Mouse (Mus musculus): ENCODE measurements around the gene Sdk1. TPM values are rescaled to one million over a fixed set of nuclear protein-coding genes. Genes with fewer than 3 reads are reported as not detected.

Sdk1 gene
- polyA plus RNA-seq, 1 experiment = 0.55 TPM

DNA sequence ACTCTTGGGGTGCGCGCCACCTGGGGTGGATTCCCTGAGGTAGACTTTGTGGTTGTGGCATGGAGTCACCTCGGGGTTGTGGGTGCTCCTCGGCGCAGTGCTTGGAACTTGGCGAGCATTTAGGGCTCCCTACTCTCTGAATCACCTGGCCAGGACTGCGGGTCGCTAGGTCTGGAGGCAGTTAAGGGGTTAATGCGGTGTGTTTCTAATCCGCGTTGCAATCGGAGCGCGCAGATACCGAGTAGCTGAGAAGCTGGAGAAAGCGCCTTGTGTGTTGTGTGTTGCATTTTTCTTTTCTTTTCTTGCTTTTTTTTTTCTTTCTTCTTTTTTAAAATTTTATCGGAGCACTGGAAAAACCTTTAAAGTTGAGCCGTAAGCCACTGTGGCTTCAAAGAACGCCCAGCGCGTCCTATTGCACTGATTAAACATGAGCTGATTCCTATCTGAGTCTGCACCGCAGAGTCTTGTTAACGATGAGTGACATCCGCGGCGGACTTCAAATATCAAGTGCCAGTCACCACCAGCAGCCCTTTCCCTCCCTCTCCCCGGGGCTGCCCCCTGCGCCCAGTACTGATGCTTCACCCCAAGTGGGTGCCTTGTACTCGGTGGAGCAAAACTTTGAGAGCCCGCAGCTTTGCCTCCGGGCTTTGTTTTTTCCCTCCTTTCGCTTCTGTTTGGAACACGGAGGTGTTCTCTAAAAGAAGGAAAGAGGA, 2.1 kb downstream of the Sdk1 start:
- Histone ChIP-seq H3K27ac (ENCODE audit: insufficient read depth, low read depth, low read length) (no peak overlapping the region), H3K4me3 (ENCODE audit: insufficient read depth, low read length) (no peak overlapping the region; the same call in 1 of the 2 replicates), H3K4me1 (ENCODE audit: control insufficient read depth, insufficient read depth, low read length) (no peaks in the 10 kb centered on the region)
- TF ChIP-seq CTCF (IDR thresholded peaks at IDR 0.05; ENCODE audit: low read depth, low read length) (no peak), POLR2A (IDR thresholded peaks at IDR 0.05; ENCODE audit: borderline replicate concordance, low read depth, low read length) (no peak)

DNA sequence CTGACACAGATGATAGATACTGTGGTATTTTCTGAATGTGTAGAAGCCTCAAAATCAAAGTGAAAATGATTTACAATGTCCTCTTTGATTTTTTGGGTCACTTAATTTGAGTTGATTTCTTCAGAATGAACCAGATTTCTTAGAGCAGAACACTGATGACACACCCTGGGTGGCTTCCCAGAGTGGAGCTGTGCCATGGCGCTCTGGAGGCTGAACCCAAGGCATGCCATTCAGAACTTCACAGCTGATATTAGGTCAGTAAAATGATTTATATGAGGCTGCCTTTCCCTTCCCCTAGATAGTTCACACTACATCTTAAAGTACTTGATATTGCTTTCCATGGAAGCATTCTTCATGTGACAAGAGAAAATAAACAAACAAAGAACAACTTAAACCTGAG, 23.0 kb downstream of the Sdk1 start:
- Histone ChIP-seq H3K4me3 (ENCODE audit: insufficient read depth, low read length) (no peak overlapping the region), H3K27ac (ENCODE audit: insufficient read depth, low read depth, low read length) (no peak overlapping the region), H3K4me1 (ENCODE audit: control insufficient read depth, insufficient read depth, low read length) (no peaks in the 10 kb centered on the region)
- no peak for TF ChIP-seq CTCF (IDR thresholded peaks at IDR 0.05; ENCODE audit: low read depth, low read length)
- no peak for TF ChIP-seq POLR2A (IDR thresholded peaks at IDR 0.05; ENCODE audit: borderline replicate concordance, low read depth, low read length)

DNA sequence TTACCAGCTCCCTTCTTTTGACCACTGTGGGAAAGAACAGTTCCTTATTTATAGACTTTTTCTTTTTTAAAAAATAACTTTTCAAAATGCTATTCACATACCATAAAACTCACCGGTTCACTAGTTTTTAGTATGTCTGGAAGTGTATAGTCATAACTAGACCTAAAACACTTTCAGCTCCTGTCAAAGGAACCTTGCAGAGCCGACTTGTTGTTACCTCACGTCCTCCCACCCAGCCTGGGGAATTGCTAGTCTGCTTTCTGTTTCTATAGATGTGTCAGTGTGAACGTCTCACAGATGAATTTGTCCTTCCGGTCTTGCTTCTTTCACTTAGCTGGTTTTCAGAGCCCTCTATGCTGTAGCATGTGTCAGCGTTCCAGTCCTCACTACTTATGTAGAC, 35.8 kb downstream of the Sdk1 start:
- H3K4me3 ChIP-seq (ENCODE audit: insufficient read depth, low read length) = no peak overlapping the region
- no peak overlapping the region for H3K27ac ChIP-seq (ENCODE audit: insufficient read depth, low read depth, low read length)
- TF ChIP-seq POLR2A (IDR thresholded peaks at IDR 0.05; ENCODE audit: borderline replicate concordance, low read depth, low read length) (no peak), CTCF (IDR thresholded peaks at IDR 0.05; ENCODE audit: low read depth, low read length) (no peak)
- no peaks in the 10 kb centered on the region for H3K4me1 ChIP-seq (ENCODE audit: control insufficient read depth, insufficient read depth, low read length)

DNA sequence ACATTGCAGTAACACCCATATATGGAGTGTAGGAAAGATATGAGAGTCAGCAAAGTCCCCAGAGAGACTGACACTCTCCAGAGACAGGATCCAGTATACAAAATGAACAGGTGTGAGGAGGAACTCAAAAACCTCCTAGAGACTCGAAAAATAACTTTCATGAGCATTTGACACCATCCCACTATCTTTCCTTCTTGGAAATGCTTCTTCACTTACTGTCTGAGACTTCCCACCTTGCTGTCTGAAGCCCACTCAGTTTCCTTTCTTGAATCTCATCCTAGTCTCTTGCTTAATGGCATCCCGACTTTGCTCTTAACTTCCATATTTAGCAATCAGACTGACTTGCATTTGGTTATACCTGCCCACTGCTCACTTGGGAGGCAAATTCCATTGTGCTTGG, 40.5 kb downstream of the Sdk1 start:
- TF ChIP-seq POLR2A (IDR thresholded peaks at IDR 0.05; ENCODE audit: borderline replicate concordance, low read depth, low read length) (no peak), CTCF (IDR thresholded peaks at IDR 0.05; ENCODE audit: low read depth, low read length) (no peak)
- Histone ChIP-seq H3K4me3 (ENCODE audit: insufficient read depth, low read length) (no peak overlapping the region), H3K4me1 (ENCODE audit: control insufficient read depth, insufficient read depth, low read length) (no peaks in the 10 kb centered on the region), H3K27ac (ENCODE audit: insufficient read depth, low read depth, low read length) (no peak overlapping the region)

DNA sequence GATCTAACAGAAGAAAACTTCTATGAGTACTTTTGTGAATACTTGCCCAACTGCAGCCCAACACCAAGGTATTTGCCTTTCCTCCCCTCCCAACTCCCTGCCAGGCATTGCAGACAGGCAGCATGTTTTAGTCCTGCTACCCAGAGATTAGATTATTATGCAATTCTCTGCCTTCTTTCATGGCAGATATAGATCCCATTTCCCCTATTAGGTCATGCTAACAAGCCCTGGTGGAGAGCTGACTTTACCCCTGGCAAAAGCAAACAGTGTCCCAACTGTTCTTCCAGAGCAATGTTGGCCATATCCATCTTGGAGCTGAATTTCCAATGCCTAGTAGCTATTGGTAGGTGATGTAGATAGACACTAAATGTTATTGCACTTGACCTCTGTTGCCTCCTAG, 48.3 kb downstream of the Sdk1 start:
- no peak overlapping the region for H3K27ac ChIP-seq (ENCODE audit: insufficient read depth, low read depth, low read length)
- H3K4me1 ChIP-seq (ENCODE audit: control insufficient read depth, insufficient read depth, low read length) = no peaks in the 10 kb centered on the region
- TF ChIP-seq CTCF (IDR thresholded peaks at IDR 0.05; ENCODE audit: low read depth, low read length) (no peak), POLR2A (IDR thresholded peaks at IDR 0.05; ENCODE audit: borderline replicate concordance, low read depth, low read length) (no peak)
- H3K4me3 ChIP-seq (ENCODE audit: insufficient read depth, low read length) = no peak overlapping the region

DNA sequence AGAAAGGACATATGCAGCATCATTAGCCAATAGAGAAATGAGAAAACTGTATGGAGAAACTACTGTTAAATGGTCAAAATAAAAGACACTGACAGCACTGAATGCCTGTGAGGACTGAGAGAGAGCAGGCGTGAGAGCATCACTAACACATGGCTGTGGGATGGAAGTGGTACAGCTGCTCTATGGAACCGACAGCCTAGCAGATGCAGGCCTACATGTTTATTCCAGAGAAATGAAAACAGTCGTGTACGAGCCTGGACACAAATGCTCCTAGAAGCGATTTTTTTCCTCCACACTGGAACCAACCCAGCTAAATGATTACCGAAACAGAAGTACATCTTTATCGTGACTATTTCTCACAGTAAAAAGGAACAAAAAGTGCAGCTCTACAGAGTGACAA, 54.0 kb downstream of the Sdk1 start:
- Histone ChIP-seq H3K4me3 (ENCODE audit: insufficient read depth, low read length) (no peak overlapping the region), H3K4me1 (ENCODE audit: control insufficient read depth, insufficient read depth, low read length) (no peaks in the 10 kb centered on the region), H3K27ac (ENCODE audit: insufficient read depth, low read depth, low read length) (no peak overlapping the region)
- TF ChIP-seq CTCF (IDR thresholded peaks at IDR 0.05; ENCODE audit: low read depth, low read length) = no peak
- no peak for TF ChIP-seq POLR2A (IDR thresholded peaks at IDR 0.05; ENCODE audit: borderline replicate concordance, low read depth, low read length)

DNA sequence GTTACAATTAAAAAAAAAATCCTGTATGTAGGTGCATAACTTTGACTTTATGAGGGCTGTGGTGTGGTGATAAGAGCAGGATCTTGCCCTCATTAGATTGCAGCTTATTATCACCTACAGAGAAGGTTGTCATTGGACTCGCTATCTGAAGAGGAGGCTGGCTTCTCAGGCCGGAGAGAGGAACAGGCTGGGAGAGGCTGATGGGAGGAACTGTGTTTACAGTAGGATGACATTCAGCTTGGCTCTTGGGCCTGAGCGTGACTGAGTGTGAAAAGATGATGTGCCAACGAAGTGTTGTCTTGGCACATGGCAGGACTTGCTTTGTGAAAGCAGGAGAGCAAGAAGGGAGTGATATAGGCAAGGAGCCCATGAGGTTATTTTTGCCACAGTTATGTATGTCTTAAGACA, 61.0 kb downstream of the Sdk1 start:
- Histone ChIP-seq H3K4me1 (ENCODE audit: control insufficient read depth, insufficient read depth, low read length) (no peaks in the 10 kb centered on the region), H3K4me3 (ENCODE audit: insufficient read depth, low read length) (no peak overlapping the region), H3K27ac (ENCODE audit: insufficient read depth, low read depth, low read length) (no peak overlapping the region)
- no peak for TF ChIP-seq CTCF (IDR thresholded peaks at IDR 0.05; ENCODE audit: low read depth, low read length)
- TF ChIP-seq POLR2A (IDR thresholded peaks at IDR 0.05; ENCODE audit: borderline replicate concordance, low read depth, low read length) = no peak

DNA sequence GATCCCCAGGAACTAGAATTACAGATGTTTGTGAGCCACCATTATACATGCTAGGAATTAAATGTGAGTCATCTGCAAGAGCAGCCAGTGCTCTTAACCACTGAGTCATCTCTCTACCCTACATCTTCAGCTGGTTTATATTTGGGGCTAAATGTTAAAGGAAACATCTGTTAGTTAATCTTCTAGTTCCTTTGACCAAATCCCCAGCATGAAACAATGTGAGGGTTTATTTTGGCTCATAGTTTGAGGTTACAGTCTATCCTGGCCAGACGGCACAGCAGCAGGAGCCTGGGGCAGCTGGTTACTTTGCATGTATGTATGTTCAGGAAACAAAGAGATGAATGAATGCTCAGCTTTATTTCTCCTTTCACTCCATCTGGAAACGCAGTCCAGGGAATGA, 62.5 kb downstream of the Sdk1 start:
- H3K4me1 ChIP-seq (ENCODE audit: control insufficient read depth, insufficient read depth, low read length) = no peaks in the 10 kb centered on the region
- TF ChIP-seq CTCF (IDR thresholded peaks at IDR 0.05; ENCODE audit: low read depth, low read length) (no peak), POLR2A (IDR thresholded peaks at IDR 0.05; ENCODE audit: borderline replicate concordance, low read depth, low read length) (no peak)

DNA sequence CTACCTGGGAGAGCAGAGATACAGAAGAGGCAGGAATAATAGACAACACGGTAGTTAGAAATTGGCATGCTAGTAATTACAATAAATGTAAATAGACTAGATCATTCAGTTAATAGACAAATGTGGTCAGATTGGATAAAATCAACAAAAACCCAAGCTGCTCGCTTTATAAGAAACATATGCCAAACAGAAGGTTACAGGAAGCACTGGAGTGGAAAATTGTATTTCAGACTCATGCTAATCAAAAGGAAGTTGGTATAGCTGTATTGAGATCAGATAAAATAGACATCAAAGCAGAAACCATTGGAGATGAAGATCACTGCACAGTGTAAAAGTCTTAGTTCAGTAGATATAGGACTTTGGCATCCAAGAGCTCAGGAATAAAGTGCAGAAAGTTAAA, 63.4 kb downstream of the Sdk1 start:
- no peaks in the 10 kb centered on the region for H3K4me1 ChIP-seq (ENCODE audit: control insufficient read depth, insufficient read depth, low read length)
- no peak overlapping the region for H3K4me3 ChIP-seq (ENCODE audit: insufficient read depth, low read length)
- TF ChIP-seq CTCF (IDR thresholded peaks at IDR 0.05; ENCODE audit: low read depth, low read length) (no peak), POLR2A (IDR thresholded peaks at IDR 0.05; ENCODE audit: borderline replicate concordance, low read depth, low read length) (no peak)
- no peak overlapping the region for H3K27ac ChIP-seq (ENCODE audit: insufficient read depth, low read depth, low read length)

More for the DNA sequence above, 62.5 kb downstream of the Sdk1 start:
- H3K27ac ChIP-seq (ENCODE audit: insufficient read depth, low read depth, low read length) = no peak overlapping the region
- no peak overlapping the region for H3K4me3 ChIP-seq (ENCODE audit: insufficient read depth, low read length)

DNA sequence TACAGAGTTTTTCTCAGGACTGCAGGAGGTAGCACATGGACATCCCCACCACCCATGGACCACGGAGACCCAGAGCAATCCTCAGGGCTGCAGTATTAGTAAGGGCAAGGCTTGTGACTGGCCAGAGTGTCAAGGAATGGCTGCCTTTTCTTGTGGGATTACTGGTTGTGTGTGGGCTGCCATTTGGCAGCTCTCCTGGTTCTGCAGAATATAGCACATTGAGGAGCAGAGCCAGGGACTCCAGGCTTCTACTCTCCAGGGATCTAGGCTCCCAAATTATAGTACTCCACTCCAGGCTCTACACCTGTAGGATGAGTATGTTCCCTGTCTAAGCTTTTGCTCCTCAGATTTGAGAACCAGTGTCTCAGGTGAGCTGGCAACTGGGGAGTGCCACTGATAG, 69.4 kb downstream of the Sdk1 start:
- TF ChIP-seq CTCF (IDR thresholded peaks at IDR 0.05; ENCODE audit: low read depth, low read length) = no peak
- TF ChIP-seq POLR2A (IDR thresholded peaks at IDR 0.05; ENCODE audit: borderline replicate concordance, low read depth, low read length) = no peak
- Histone ChIP-seq H3K27ac (ENCODE audit: insufficient read depth, low read depth, low read length) (no peak overlapping the region), H3K4me1 (ENCODE audit: control insufficient read depth, insufficient read depth, low read length) (no peaks in the 10 kb centered on the region), H3K4me3 (ENCODE audit: insufficient read depth, low read length) (no peak overlapping the region)

Data from bone marrow macrophage, adult 2 months (primary cell).